Mouse (Mus musculus): ENCODE results near the gene Itga9.

DNA sequence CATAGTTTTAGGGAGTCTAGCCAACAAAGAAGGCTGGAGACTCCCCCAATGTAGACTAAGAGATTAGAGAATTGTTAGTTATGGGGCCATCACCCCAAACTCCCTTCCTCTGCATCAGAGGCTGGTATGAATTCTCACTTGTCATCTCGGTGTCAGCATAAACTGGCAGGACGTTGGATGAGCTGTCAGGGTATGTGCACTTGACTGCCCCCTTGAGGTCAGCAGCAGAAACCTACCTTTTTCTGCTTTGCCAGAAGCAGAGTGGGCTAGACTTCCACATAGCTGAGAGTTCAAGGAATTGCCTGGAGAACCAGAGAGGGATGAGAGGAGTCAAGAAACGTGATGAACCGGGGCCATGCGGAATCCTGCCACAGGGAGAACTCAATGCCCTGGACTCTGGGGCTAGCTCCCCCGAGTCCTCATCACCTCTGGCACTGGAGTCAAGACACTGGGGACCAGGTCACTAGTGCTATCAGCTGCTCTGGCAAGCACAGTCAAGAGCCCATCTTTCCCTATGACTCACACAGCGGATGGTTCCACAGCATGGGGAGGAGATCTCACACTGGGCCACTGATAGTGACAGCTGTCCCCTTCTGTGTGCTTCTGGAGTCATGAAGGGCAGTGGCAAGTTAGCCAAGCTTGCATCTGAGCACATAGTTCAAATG, 274.9 kb downstream of the Itga9 start:
- no peak for TF ChIP-seq MYOD1 (IDR thresholded peaks at IDR 0.05; ENCODE audit: control insufficient read depth, insufficient read length, low read depth)
- TF ChIP-seq CTCF (IDR thresholded peaks at IDR 0.05; ENCODE audit: control insufficient read depth, insufficient read depth, insufficient read length): no peak
- TF ChIP-seq USF1 (IDR thresholded peaks at IDR 0.05; ENCODE audit: low read depth): no peak
- TF ChIP-seq MAX (IDR thresholded peaks at IDR 0.05): no peak
